Mouse (Mus musculus): ENCODE measurements around the gene Chtf18. TPM values are rescaled to one million over a fixed set of nuclear protein-coding genes. Genes with fewer than 3 reads are reported as not detected.
"Not testable (repeated sequence)": the region's sequence is repeated elsewhere in the genome, so short reads cannot be mapped to it uniquely, and the experiment has no call there.

The Chtf18 gene
- polyA plus RNA-seq, 1 experiment from 2014 or later = 2.5 TPM

DNA sequence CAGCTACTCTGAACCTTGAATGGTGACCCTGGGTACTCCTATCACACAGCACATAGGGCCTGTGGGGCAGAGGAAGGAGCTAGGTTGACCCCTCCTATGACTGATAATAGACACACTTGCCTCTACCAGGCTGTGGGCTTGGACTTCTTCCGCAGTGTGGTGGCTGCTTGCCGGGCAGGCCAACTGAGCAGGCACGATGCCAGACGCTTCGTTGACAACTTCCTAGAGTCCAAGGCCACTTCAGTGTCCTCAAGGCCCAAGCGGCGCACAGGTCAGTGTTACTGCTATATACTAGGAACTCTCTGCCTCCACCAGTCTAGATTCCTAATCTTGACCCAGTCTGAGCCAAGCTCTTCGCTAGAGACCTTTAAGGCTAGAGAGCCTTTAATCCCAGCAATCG, 16.6 kb upstream of the Chtf18 start:
- WGBS = 95% methylated on average over 9 of the region's 9 CpGs
- Histone ChIP-seq H3K9me3 (ENCODE audit: control insufficient read depth, low read length) (no peaks in the 10 kb centered on the region), H3K4me1 (ENCODE audit: control insufficient read depth, insufficient read depth, low read length) (no peaks in the 10 kb centered on the region), H3K27ac (ENCODE audit: low read depth, low read length) (no peak overlapping the region), H3K36me3 (ENCODE audit: control insufficient read depth, insufficient read depth, low read length) (no peaks in the 10 kb centered on the region), H3K4me3 (ENCODE audit: low read depth, low read length) (no peak overlapping the region), H3K9ac (replicated peaks; ENCODE audit: low read depth, low read length) (no peak overlapping the region), H3K27me3 (ENCODE audit: control insufficient read depth, insufficient read depth, low read length) (no peaks in the 10 kb centered on the region), H3K4me2 (ENCODE audit: low read depth, low read length) (no peak overlapping the region)
- ATAC-seq (ENCODE audit: low read depth) = no peak

DNA sequence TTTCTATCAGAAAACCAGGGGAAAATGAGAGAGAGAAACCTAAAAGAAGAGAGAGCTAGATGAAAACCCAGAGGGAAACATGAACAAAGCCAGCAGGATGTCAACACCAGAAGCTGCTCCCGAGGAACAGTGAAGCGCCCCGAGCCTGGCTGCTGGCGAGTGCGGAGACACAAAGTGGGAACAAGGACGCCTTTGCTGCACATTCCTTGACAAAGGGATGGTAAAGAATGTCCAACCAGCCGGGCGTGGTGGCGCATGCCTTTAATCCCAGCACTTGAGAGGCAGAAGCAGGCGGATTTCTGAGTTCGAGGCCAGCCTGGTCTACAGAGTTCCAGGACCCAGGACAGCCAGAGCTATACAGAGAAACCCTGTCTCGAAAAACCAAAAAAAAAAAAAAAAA, 14.3 kb upstream of the Chtf18 start:
- not testable (repeated sequence) for H3K36me3 ChIP-seq (ENCODE audit: control insufficient read depth, insufficient read depth, low read length); ATAC-seq (ENCODE audit: low read depth); H3K9me3 ChIP-seq (ENCODE audit: control insufficient read depth, low read length); H3K4me1 ChIP-seq (ENCODE audit: control insufficient read depth, insufficient read depth, low read length); H3K4me2 ChIP-seq (ENCODE audit: low read depth, low read length); H3K4me3 ChIP-seq (ENCODE audit: low read depth, low read length); H3K27me3 ChIP-seq (ENCODE audit: control insufficient read depth, insufficient read depth, low read length); H3K9ac ChIP-seq (replicated peaks; ENCODE audit: low read depth, low read length); H3K27ac ChIP-seq (ENCODE audit: low read depth, low read length)
- WGBS = 73% methylated on average over 12 of the region's 12 CpGs

DNA sequence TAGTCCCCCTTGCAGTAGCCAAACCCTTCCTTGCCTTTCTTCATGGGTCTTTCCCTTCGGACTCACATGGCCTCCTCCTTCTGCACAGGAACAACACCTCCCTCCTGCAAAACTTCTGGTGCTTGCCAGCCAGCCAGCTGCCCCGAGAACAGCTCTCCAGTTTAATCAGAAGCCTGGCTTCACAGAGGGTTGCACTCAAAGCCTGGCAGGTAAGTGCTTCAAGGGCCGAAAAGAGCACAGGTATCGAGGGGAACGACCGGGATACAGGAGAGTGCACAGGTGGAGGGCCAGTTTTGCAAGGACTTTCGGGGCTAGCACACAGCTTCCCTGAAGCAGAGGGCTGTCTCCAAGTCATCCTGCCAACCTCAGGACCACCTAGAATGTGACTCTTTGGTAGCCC, 11.6 kb upstream of the Chtf18 start:
- no peak for ATAC-seq (ENCODE audit: low read depth)
- no peaks in the 10 kb centered on the region for H3K4me1 ChIP-seq (ENCODE audit: control insufficient read depth, insufficient read depth, low read length)
- WGBS = 80% methylated on average over 7 of the region's 7 CpGs
- no peak overlapping the region for H3K9ac ChIP-seq (replicated peaks; ENCODE audit: low read depth, low read length)
- H3K27me3 ChIP-seq (ENCODE audit: control insufficient read depth, insufficient read depth, low read length) = no peaks in the 10 kb centered on the region
- H3K36me3 ChIP-seq (ENCODE audit: control insufficient read depth, insufficient read depth, low read length) = no peaks in the 10 kb centered on the region
- no peak overlapping the region for H3K4me2 ChIP-seq (ENCODE audit: low read depth, low read length)
- H3K9me3 ChIP-seq (ENCODE audit: control insufficient read depth, low read length) = no peaks in the 10 kb centered on the region
- H3K27ac ChIP-seq (ENCODE audit: low read depth, low read length) = no peak overlapping the region
- H3K4me3 ChIP-seq (ENCODE audit: low read depth, low read length) = no peak overlapping the region

DNA sequence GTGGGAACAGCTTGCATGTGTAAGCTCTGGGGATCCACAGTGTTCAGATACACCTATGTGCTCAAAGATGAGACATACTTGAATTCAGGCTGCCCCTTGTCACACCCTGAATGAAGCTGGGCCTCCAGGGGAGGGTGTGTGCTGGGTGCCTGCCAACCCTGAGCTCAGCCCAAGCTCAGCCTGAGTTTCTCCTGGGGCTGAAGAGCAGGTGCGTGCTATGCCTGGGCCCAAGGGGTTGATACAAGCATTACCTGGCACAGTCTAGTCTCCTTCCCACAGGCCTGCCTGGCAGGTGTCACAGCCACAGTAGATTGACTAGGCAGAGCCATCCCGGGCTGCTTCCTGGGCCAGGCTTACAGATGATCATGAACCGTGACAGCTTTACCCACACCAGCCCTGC, 8.5 kb upstream of the Chtf18 start, which contains the start of gene Mslnl:
Gene Mslnl (plus strand): TSS at position 298 of the 400 bp plus-strand sequence.
- ATAC-seq (ENCODE audit: low read depth) = no peak
- Histone ChIP-seq H3K4me3 (ENCODE audit: low read depth, low read length) (no peak within 1 kb of the TSS), H3K27ac (ENCODE audit: low read depth, low read length) (no peak within 1 kb of the TSS), H3K4me2 (ENCODE audit: low read depth, low read length) (no peak within 1 kb of the TSS), H3K9me3 (ENCODE audit: control insufficient read depth, low read length) (no peaks in the 10 kb centered on the region), H3K9ac (replicated peaks; ENCODE audit: low read depth, low read length) (no peak within 1 kb of the TSS), H3K4me1 (ENCODE audit: control insufficient read depth, insufficient read depth, low read length) (no peaks in the 10 kb centered on the region), H3K27me3 (ENCODE audit: control insufficient read depth, insufficient read depth, low read length) (no peaks in the 10 kb centered on the region), H3K36me3 (ENCODE audit: control insufficient read depth, insufficient read depth, low read length) (no peaks in the 10 kb centered on the region)
- 85% methylated on average over 3 of the region's 3 CpGs for WGBS

DNA sequence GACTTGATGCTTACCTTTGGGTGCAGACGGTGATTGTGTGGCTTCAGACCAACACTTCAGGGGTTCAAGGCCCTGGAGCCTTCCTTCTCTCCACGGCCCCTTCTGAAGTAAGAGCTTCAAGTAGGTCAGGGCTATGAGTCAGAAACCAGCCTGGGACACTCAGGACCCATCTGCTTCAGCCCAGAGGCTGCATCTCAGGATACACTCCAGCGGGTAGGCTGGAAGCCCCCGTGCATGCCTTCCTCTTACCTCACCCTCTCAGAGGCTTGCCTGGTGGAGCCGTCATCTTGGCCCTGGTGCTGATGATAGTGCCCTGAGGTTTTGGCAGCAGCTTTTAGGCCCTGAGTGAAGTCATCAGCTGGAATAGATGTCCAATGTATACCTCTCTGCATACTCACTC, 8.0 kb upstream of the Chtf18 start:
- Histone ChIP-seq H3K27me3 (ENCODE audit: control insufficient read depth, insufficient read depth, low read length) (no peaks in the 10 kb centered on the region), H3K27ac (ENCODE audit: low read depth, low read length) (no peak overlapping the region), H3K4me3 (ENCODE audit: low read depth, low read length) (no peak overlapping the region), H3K4me1 (ENCODE audit: control insufficient read depth, insufficient read depth, low read length) (no peaks in the 10 kb centered on the region), H3K9me3 (ENCODE audit: control insufficient read depth, low read length) (no peaks in the 10 kb centered on the region), H3K4me2 (ENCODE audit: low read depth, low read length) (no peak overlapping the region), H3K9ac (replicated peaks; ENCODE audit: low read depth, low read length) (no peak overlapping the region), H3K36me3 (ENCODE audit: control insufficient read depth, insufficient read depth, low read length) (no peaks in the 10 kb centered on the region)
- no peak for ATAC-seq (ENCODE audit: low read depth)
- WGBS = 85% methylated on average over 5 of the region's 5 CpGs

DNA sequence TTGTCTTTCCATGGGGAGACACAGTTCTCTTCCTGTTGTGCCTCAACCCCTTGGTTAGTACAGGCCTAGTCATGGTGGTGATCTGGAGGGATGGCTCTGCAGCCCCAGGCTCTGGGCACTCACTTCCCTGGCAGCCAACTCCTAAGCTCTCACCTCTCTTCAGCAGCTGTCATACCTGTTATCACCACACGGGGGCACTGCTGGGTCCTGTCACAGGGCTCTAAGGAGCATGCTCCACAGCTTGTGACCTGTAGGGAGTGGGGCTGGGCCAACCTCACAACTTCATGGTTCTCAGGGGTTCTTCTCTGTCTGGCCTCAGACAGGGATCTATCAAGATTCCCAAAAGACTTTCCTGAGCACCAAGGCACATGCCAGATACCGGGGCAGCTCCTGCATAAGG, 4.9 kb upstream of the Chtf18 start:
- ATAC-seq (ENCODE audit: low read depth) = no peak
- Histone ChIP-seq H3K36me3 (ENCODE audit: control insufficient read depth, insufficient read depth, low read length) (no peaks in the 10 kb centered on the region), H3K9me3 (ENCODE audit: control insufficient read depth, low read length) (no peaks in the 10 kb centered on the region), H3K27ac (ENCODE audit: low read depth, low read length) (no peak overlapping the region), H3K4me1 (ENCODE audit: control insufficient read depth, insufficient read depth, low read length) (peaks cover 8% of the 10 kb centered on the region), H3K9ac (replicated peaks; ENCODE audit: low read depth, low read length) (no peak overlapping the region), H3K4me3 (ENCODE audit: low read depth, low read length) (no peak overlapping the region), H3K27me3 (ENCODE audit: control insufficient read depth, insufficient read depth, low read length) (no peaks in the 10 kb centered on the region), H3K4me2 (ENCODE audit: low read depth, low read length) (no peak overlapping the region)
- 15% methylated on average over 2 of the region's 2 CpGs for WGBS

DNA sequence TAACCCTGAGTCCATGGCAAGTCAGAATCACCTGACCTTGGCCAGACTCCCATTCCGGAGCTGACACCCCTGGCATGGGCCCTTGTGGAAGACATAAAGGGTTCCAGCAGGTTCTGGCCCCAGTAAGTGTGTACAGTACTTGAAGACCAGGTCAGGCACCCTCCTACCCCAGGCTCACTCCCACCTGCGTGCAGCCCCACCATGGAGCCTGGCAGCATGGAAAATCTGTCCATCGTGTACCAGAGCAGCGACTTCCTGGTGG, 721 bp upstream of the Chtf18 start:
- H3K36me3 ChIP-seq (ENCODE audit: control insufficient read depth, insufficient read depth, low read length) = no peaks in the 10 kb centered on the region
- no peak for ATAC-seq (ENCODE audit: low read depth)

DNA sequence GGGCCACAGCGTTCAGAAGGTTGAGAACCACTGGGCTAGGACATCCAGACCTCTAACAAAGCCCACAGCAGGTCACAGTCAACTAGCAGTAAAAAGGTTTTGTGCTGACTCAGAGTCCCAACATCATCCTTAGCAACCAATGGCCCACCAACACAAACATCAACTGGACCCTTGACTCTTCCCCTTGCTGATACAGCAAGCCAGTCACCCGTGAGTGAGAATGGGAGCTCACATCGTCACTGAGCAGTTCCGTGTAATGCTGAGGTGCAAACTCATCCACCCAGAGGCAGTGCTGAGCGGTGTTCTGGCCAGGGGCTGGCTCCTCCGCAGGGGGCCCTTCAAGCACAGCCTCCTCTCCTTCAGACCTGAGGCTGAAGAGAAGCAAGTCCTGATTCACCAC, 2.0 kb downstream of the Chtf18 start:
- Histone ChIP-seq H3K9ac (replicated peaks; ENCODE audit: low read depth, low read length) (no peak overlapping the region), H3K27me3 (ENCODE audit: control insufficient read depth, insufficient read depth, low read length) (no peaks in the 10 kb centered on the region), H3K4me3 (ENCODE audit: low read depth, low read length) (no peak overlapping the region), H3K9me3 (ENCODE audit: control insufficient read depth, low read length) (no peaks in the 10 kb centered on the region), H3K27ac (ENCODE audit: low read depth, low read length) (no peak overlapping the region), H3K36me3 (ENCODE audit: control insufficient read depth, insufficient read depth, low read length) (no peaks in the 10 kb centered on the region), H3K4me1 (ENCODE audit: control insufficient read depth, insufficient read depth, low read length) (peaks cover 14% of the 10 kb centered on the region), H3K4me2 (ENCODE audit: low read depth, low read length) (no peak overlapping the region)
- WGBS = 85% methylated on average over 6 of the region's 6 CpGs
- no peak for ATAC-seq (ENCODE audit: low read depth)

More for the DNA sequence above, 721 bp upstream of the Chtf18 start:
- H3K4me1 ChIP-seq (ENCODE audit: control insufficient read depth, insufficient read depth, low read length) = peaks cover 14% of the 10 kb centered on the region
- WGBS = 22% methylated on average over 4 of the region's 4 CpGs
- H3K9me3 ChIP-seq (ENCODE audit: control insufficient read depth, low read length) = no peaks in the 10 kb centered on the region
- no peaks in the 10 kb centered on the region for H3K27me3 ChIP-seq (ENCODE audit: control insufficient read depth, insufficient read depth, low read length)
- peak overlapping the region; percentile 49 for H3K4me3 ChIP-seq (ENCODE audit: low read depth, low read length)
- H3K9ac ChIP-seq (replicated peaks; ENCODE audit: low read depth, low read length) = peak overlapping the region; percentile 80
- no peak overlapping the region for H3K27ac ChIP-seq (ENCODE audit: low read depth, low read length)
- peak overlapping the region; percentile 78 for H3K4me2 ChIP-seq (ENCODE audit: low read depth, low read length)

DNA sequence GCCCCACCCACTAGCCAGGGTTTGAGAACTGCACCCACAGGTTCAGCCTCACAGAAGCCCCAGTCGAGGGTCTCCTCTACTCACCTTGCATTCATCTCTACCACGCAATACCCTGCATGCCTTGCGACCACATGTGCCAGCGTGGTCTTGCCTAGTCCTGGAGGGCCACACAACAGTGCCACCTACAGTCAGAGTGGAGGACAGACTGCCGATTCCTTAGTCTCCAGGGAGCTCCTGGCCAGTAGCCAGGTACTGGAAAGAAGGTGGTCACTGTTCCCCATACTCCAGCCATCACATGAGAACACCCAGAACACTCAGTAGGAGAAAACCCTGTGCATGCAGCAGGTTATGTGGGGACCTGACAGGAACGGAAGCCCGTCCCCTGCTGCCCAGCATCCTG, 3.3 kb downstream of the Chtf18 start:
- 71% methylated on average over 7 of the region's 7 CpGs for WGBS
- H3K9ac ChIP-seq (replicated peaks; ENCODE audit: low read depth, low read length) = no peak overlapping the region

DNA sequence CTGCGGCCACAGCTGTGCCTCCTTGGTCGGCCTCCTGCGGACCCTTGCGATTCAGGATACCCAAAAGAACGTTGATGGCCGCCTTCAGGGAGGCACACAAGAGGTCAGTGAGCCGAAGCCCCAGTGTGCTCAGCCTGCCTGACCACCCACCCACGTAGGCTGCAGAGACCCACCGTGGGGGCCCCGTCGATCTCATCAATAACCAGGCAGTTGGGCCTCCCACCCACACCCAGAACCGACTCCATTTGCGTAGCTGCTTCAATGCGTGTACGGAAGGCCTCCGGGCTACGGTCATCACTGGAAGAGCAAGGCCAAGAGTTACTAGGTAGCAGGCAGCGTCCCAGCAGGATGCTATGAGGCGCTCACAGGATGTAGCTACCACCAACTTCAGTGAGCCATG, 3.7 kb downstream of the Chtf18 start:
- Histone ChIP-seq H3K4me3 (ENCODE audit: low read depth, low read length) (no peak overlapping the region), H3K9ac (replicated peaks; ENCODE audit: low read depth, low read length) (no peak overlapping the region), H3K4me2 (ENCODE audit: low read depth, low read length) (no peak overlapping the region), H3K27ac (ENCODE audit: low read depth, low read length) (no peak overlapping the region), H3K36me3 (ENCODE audit: control insufficient read depth, insufficient read depth, low read length) (no peaks in the 10 kb centered on the region), H3K4me1 (ENCODE audit: control insufficient read depth, insufficient read depth, low read length) (peaks cover 13% of the 10 kb centered on the region), H3K9me3 (ENCODE audit: control insufficient read depth, low read length) (no peaks in the 10 kb centered on the region), H3K27me3 (ENCODE audit: control insufficient read depth, insufficient read depth, low read length) (no peaks in the 10 kb centered on the region)
- WGBS = 94% methylated on average over 19 of the region's 19 CpGs
- no peak for ATAC-seq (ENCODE audit: low read depth)

More for the DNA sequence above, 3.3 kb downstream of the Chtf18 start:
- H3K4me1 ChIP-seq (ENCODE audit: control insufficient read depth, insufficient read depth, low read length) = peaks cover 14% of the 10 kb centered on the region
- no peaks in the 10 kb centered on the region for H3K9me3 ChIP-seq (ENCODE audit: control insufficient read depth, low read length)
- no peak overlapping the region for H3K4me2 ChIP-seq (ENCODE audit: low read depth, low read length)
- no peak overlapping the region for H3K27ac ChIP-seq (ENCODE audit: low read depth, low read length)
- no peaks in the 10 kb centered on the region for H3K27me3 ChIP-seq (ENCODE audit: control insufficient read depth, insufficient read depth, low read length)
- H3K4me3 ChIP-seq (ENCODE audit: low read depth, low read length) = no peak overlapping the region
- ATAC-seq (ENCODE audit: low read depth) = no peak
- no peaks in the 10 kb centered on the region for H3K36me3 ChIP-seq (ENCODE audit: control insufficient read depth, insufficient read depth, low read length)
